In genomic region chr6:120469770-120470169, GRCm38 (mm10) we compare ENCODE assay signal across 22 mouse cellular contexts. TPM values are rescaled to one million over a fixed set of nuclear protein-coding genes. Genes with fewer than 3 reads are reported as not detected.
DNase-seq lines count a peak whose midpoint lies in the region; ATAC-seq and TF ChIP-seq lines count a peak whose summit lies in the region.
"Had no signal": no experiment of that assay in that cellular context is flagged by ENCODE, and none has a peak within 500 bp of the region (broad histone marks: within the 10 kb centered on the region; RNA-seq: fewer than 3 reads in every experiment).

No protein-coding gene starts in this region.

- no peaks in the 10 kb centered on the region for H3K27me3 ChIP-seq in spleen, adult 2 months (ENCODE audit: control insufficient read depth, insufficient read depth, low read length)
- H3K27me3 ChIP-seq: hindbrain, embryonic 15.5 days had no signal

- H3K4me3 ChIP-seq in spleen, adult 2 months (ENCODE audit: extremely low read depth, insufficient read depth, insufficient read length) = no peak overlapping the region
- H3K4me3 ChIP-seq: embryonic facial prominence, embryonic 10.5 days; heart, embryonic 13.5 days; hindbrain, embryonic 15.5 days; kidney, embryonic 15.5 days; midbrain, embryonic 10.5 days; neural tube, embryonic 15.5 days had no signal

- no peak for TF ChIP-seq POLR2A in spleen, adult 2 months (IDR thresholded peaks at IDR 0.05; ENCODE audit: low read depth, low read length)

- TF ChIP-seq CTCF in spleen, adult 2 months (IDR thresholded peaks at IDR 0.05; ENCODE audit: extremely low read depth, insufficient read depth, insufficient read length, insufficient replicate concordance) = no peak

- DNase-seq in spleen, adult 2 months (ENCODE audit: low read depth in 1 of 2, low spot score in 2 of 2) = no peak
- no peak for DNase-seq in spleen, postnatal 10 days (ENCODE audit: low spot score in 2 of 2)
- DNase-seq in induced T-regulatory cell, adult 2 months (ENCODE audit: low read depth) = peak; percentile 56
- DNase-seq in frontal cortex, postnatal 25 days (ENCODE audit: low spot score in 2 of 2) = no peak
- DNase-seq in left cerebral cortex, adult 11 months (ENCODE audit: low spot score) = no peak
- no peak for DNase-seq in urinary bladder, postnatal 4 days (ENCODE audit: low spot score in 2 of 2)
- DNase-seq: adrenal gland, adult 2 months; cerebellum, adult 9-10 months; gastrocnemius, postnatal 10 days; heart, adult 11 months; heart, postnatal 36 days; kidney, postnatal 4 days; right cerebral cortex, postnatal 25 days had no signal

- peaks cover 49% of the 10 kb centered on the region for H3K4me1 ChIP-seq in spleen, adult 2 months (ENCODE audit: control insufficient read depth, insufficient read depth, insufficient read length)

- H3K36me3 ChIP-seq in spleen, adult 2 months (ENCODE audit: control insufficient read depth, insufficient read depth, low read length) = peaks cover 7% of the 10 kb centered on the region
- H3K36me3 ChIP-seq: embryonic facial prominence, embryonic 10.5 days; heart, embryonic 13.5 days; hindbrain, embryonic 15.5 days; kidney, embryonic 15.5 days; midbrain, embryonic 10.5 days; neural tube, embryonic 15.5 days had no signal

- peak overlapping the region; percentile 82 for H3K27ac ChIP-seq in spleen, adult 2 months (ENCODE audit: insufficient read depth, low read length)
- H3K27ac ChIP-seq: embryonic facial prominence, embryonic 10.5 days; heart, embryonic 13.5 days; hindbrain, embryonic 15.5 days; kidney, embryonic 15.5 days; liver, embryonic 14.5 days; midbrain, embryonic 10.5 days; neural tube, embryonic 15.5 days had no signal

- peak; percentile 6 for ATAC-seq in CD4-positive, CD25-positive, alpha-beta regulatory T cell, adult 4 months
- ATAC-seq: intestine, embryonic 16.5 days had no signal

RNA-seq across cellular contexts. Expression of gene Il17ra, which starts 6.7 kb away (rescaled TPM):
- polyA plus RNA-seq in spleen, adult 2 months (2012; rRNA removed) = 93.1 and 98.3 TPM in 2 replicates
- 10 to 100 TPM; 18.8 to 20.3 TPM for polyA plus RNA-seq in CD4-positive, CD25-positive, alpha-beta regulatory T cell, adult 4 months (2017; shearing (Covaris generic))

RNA-seq across cellular contexts. Expression of gene Tmem121b, which starts 23.8 kb away (rescaled TPM):
- polyA plus RNA-seq in spleen, adult 2 months (2012; rRNA removed) = 0.14 and 0.59 TPM in 2 replicates
- polyA plus RNA-seq in CD4-positive, CD25-positive, alpha-beta regulatory T cell, adult 4 months (2017; shearing (Covaris generic)) = under 1 TPM; 0.61 to 0.63 TPM
